Mouse (Mus musculus) lung, adult 2 months (tissue): ENCODE measurements around the gene Itga6. TPM values are rescaled to one million over a fixed set of nuclear protein-coding genes. Genes with fewer than 3 reads are reported as not detected.

Source experiments
- DNase-seq: peaks from one replicate; pipeline ENCODE4 v3.0.0; 2022
- H3K4me1 ChIP-seq: fragments of 200-500 bp; 2 replicates; pipeline ENCODE4 v1.6.1; 2011; ENCODE audit warnings: low read length; ENCODE audit not compliant: control insufficient read depth, insufficient read depth
- H3K4me3 ChIP-seq: fragments of 200-500 bp; replicated peaks from 2 replicates; pipeline ENCODE3; 2011; ENCODE audit warnings: low read depth, mild to moderate bottlenecking, control low read depth, low read length; ENCODE audit errors: extremely low read depth
- CTCF ChIP-seq: fragments of 200-500 bp; IDR thresholded peaks from 2 replicates; pipeline ENCODE4 v1.5.1; 2011; ENCODE audit warnings: mild to moderate bottlenecking, low read length, control low read depth; ENCODE audit not compliant: insufficient read depth
- POLR2A ChIP-seq: fragments of 200-500 bp; IDR thresholded peaks from 2 replicates; pipeline ENCODE4 v1.6.1; 2011; ENCODE audit warnings: low read depth, mild to moderate bottlenecking, control low read depth, low read length, borderline replicate concordance; ENCODE audit errors: extremely low read depth
- WGBS: fragments of 180-500 bp; shearing (Covaris S2); methylation state at CpG from one replicate; pipeline ENCODE4 v1.1.7; 2018; 5-methylcytosine and 5-hydroxymethylcytosine counted together
- polyA plus RNA-seq: library from polyadenylated mRNA; depleted of rRNA; stranded (reverse); fragments of >200 nt; gene quantifications from 2 replicates; pipeline ENCODE4 v1.2.3, GENCODE M21; 2012

The Itga6 gene
- polyA plus RNA-seq, 1 experiment, result 45.2 TPM

DNA sequence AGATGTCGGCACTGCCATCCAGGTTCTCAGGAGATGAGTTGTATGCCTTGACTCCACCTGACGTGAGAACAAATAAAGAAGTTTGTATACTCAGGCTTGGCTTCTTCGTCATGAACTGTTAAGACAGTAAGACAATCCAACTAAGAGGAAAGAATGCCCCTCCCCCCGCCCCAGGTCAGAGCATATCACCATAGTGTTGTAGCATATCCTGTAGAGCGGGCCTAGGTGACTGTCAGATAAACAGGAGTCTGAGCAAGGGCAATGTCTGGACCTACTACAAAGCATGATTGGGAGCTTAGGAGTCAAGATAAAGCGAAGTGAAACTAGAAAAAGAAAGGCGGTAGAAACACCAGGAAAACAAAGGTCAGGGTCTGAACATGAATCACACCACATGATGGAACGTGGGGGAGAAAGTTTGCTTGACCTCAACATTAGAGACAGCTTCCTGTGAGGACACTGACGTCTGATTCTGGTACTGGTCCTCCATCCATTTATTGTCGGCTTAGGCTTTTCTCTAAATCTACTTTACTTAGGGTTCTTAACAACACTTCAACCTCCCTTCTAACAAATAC, 64.0 kb downstream of the Itga6 start:
- DNase-seq, result no peak
- H3K4me3 ChIP-seq, result no peak overlapping the region
- WGBS, result 61% methylated on average over 10 of the region's 10 CpGs
- H3K4me1 ChIP-seq, result peaks cover 22% of the 10 kb centered on the region
- no peak for TF ChIP-seq CTCF
- no peak for TF ChIP-seq POLR2A

DNA sequence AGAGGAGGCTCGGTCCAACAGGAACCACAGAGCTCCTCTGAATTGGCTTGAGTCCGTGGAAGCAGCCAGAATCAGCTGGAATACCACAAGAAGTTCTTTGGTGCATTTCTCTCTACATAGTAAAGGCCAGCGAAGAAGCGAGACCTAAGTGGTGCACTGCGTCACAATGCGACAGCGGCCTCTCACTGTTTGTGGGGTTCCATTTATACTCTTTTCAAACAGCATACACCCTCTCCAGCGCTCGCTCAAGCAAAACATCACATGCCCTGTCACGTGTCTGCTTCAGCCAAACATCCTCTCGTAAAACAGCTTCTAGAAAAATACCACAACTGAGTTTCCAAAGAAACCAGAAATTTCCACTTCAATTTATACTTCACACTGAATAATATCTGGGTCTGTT, 64.6 kb downstream of the Itga6 start:
- H3K4me1 ChIP-seq, result peaks cover 28% of the 10 kb centered on the region
- WGBS, result 91% methylated on average over 11 of the region's 11 CpGs
- TF ChIP-seq CTCF (no peak), POLR2A (no peak)
- no peak overlapping the region for H3K4me3 ChIP-seq
- DNase-seq, result no peak

GRCm38 (mm10) chr2:71810906-71811305, 65.5 kb downstream of the Itga6 start:
- WGBS, result 47% methylated on average over 6 of the region's 6 CpGs
- Histone ChIP-seq H3K4me1 (peaks cover 27% of the 10 kb centered on the region), H3K4me3 (no peak overlapping the region)
- TF ChIP-seq CTCF (no peak), POLR2A (no peak)
- DNase-seq, result no peak

GRCm38 (mm10) chr2:71812221-71813021, 67.0 kb downstream of the Itga6 start:
- TF ChIP-seq POLR2A, result no peak
- TF ChIP-seq CTCF, result peak; percentile 92
- peak overlapping the region; percentile 15 for H3K4me3 ChIP-seq
- peaks cover 26% of the 10 kb centered on the region for H3K4me1 ChIP-seq
- 13% methylated on average over 12 of the region's 12 CpGs for WGBS
- peak; percentile 85 for DNase-seq

- WGBS, result 59% methylated on average over 9 of the region's 9 CpGs
- TF ChIP-seq POLR2A (no peak), CTCF (no peak)
- no peak for DNase-seq
- peak overlapping the region; percentile 15 for H3K4me3 ChIP-seq
- peaks cover 26% of the 10 kb centered on the region for H3K4me1 ChIP-seq
These were observed 67.6 kb downstream of the Itga6 start for GRCm38 (mm10) chr2:71813022-71813358.

- DNase-seq, result no peak
- WGBS, result 44% methylated on average over 7 of the region's 8 CpGs
- Histone ChIP-seq H3K4me3 (no peak overlapping the region), H3K4me1 (peaks cover 22% of the 10 kb centered on the region)
- TF ChIP-seq CTCF (no peak), POLR2A (no peak)
These were observed 68.0 kb downstream of the Itga6 start for GRCm38 (mm10) chr2:71813371-71813770.

DNA sequence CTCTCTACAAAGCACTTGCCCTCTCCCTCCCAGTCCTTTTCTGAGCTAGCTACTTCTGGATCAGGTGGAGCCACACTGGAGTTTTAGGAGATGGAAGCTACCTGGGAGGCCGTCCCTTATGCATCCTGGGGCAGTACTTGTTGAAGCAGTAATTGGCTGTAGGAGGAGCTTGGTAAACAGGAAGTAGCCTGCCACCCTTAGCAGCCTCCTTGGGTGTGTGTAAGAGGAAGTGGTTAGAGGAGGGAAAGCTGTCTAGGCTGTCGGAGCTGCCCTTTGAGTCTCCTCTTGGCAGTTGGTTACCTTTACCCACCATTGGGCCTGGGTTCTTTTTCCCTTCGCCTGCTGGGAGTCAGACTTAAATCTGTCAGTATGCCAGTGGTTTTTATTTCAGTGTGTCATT, 68.6 kb downstream of the Itga6 start:
- 22% methylated on average over 3 of the region's 3 CpGs for WGBS
- no peak for TF ChIP-seq POLR2A
- TF ChIP-seq CTCF, result no peak
- Histone ChIP-seq H3K4me3 (no peak overlapping the region), H3K4me1 (peaks cover 22% of the 10 kb centered on the region)
- peak; percentile 34 for DNase-seq

- H3K4me3 ChIP-seq, result no peak overlapping the region
- no peak for DNase-seq
- 19% methylated on average over 5 of the region's 5 CpGs for WGBS
- peaks cover 22% of the 10 kb centered on the region for H3K4me1 ChIP-seq
- TF ChIP-seq POLR2A, result no peak
- TF ChIP-seq CTCF, result no peak
These were observed 69.9 kb downstream of the Itga6 start for GRCm38 (mm10) chr2:71815279-71815678.

DNA sequence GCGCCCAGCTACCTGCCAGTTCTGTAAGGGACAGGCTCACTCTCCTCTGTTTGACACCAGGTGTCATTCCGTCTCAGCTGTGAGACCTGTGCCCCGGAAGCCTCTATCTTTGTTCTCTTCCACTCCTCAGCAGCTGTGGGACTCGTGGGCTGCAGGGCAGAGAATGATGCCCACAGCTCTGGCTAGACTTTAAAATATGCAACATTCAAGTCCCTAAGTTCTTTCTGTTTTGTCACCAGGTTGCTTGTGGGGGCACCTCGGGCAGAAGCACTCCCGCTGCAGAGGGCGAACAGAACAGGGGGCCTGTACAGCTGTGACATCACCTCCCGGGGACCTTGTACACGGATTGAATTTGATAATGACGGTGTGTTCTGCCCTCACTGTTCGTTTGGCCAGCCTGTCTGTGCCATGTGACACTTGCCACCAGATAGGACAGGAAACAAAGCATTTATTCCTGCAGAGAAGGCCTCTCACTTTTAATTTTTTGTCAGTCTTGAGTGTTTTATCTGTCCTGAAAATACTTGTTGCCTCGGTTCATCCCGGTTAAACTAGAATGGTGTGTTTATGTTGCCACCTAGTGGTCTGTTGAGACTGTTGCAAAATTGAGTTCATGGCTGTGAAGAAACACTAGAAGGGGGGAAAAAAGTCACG, 71.1 kb downstream of the Itga6 start:
- no peak for DNase-seq
- TF ChIP-seq POLR2A (no peak), CTCF (peak; percentile 18; the same call in 1 of the 2 replicates)
- 36% methylated on average over 14 of the region's 14 CpGs for WGBS
- peaks cover 22% of the 10 kb centered on the region for H3K4me1 ChIP-seq
- no peak overlapping the region for H3K4me3 ChIP-seq

DNA sequence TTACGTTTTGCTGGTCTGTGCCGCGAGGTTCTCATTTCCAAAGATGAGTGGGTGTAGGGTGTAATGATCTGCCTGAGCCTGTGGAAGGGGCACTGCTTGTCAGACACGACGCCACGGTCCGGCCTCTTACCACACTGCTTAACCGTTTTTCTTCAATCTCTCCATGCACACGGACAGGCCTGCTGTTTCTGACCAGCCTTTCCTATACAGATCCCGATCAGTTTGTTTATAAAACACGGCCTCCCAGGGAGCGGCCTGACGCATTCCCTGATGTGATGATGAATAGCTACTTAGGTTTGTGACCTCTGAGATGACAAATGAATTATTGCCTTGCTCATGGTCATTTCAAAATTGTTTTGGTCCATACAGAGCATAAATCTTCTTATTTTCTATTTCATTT, 78.7 kb downstream of the Itga6 start:
- no peak for TF ChIP-seq POLR2A
- no peak for TF ChIP-seq CTCF
- no peak overlapping the region for H3K4me3 ChIP-seq
- H3K4me1 ChIP-seq, result no peaks in the 10 kb centered on the region
- WGBS, result 63% methylated on average over 13 of the region's 13 CpGs
- DNase-seq, result no peak
